Mouse (Mus musculus) hindbrain, embryonic 15.5 days (tissue): ENCODE results near the gene Lmnb2. TPM values are rescaled to one million over a fixed set of nuclear protein-coding genes. Genes with fewer than 3 reads are reported as not detected.
A peak's percentile ranks its signal among the peaks of the same experiment; 100 is the strongest.

Experiments used
- ATAC-seq: fragments of 200-750 bp; cut with Nextera tagmentation; 2 replicates; pipeline ENCODE4 v1.8.0; 2017; ENCODE audit warnings: low read depth, moderate number of reproducible peaks, moderate TSS enrichment; ENCODE audit not compliant: low FRiP score
- H3K27ac ChIP-seq: fragments of 300-500 bp; sonication (generic); replicated peaks from 2 replicates; pipeline ENCODE4 v1.5.1; 2015; ENCODE audit warnings: mild to moderate bottlenecking, inconsistent platforms
- H3K27me3 ChIP-seq: fragments of 300-500 bp; sonication (generic); 2 replicates; pipeline ENCODE4 v1.6.1; 2015; ENCODE audit warnings: control low read depth, inconsistent platforms
- H3K36me3 ChIP-seq: fragments of 300-500 bp; sonication (generic); 2 replicates; pipeline ENCODE4 v1.6.1; 2015; ENCODE audit warnings: control low read depth, inconsistent platforms
- H3K4me1 ChIP-seq: fragments of 300-500 bp; sonication (generic); replicated peaks from 2 replicates; pipeline ENCODE4 v1.6.1; 2015; ENCODE audit warnings: control low read depth, inconsistent platforms
- H3K4me2 ChIP-seq: fragments of 300-500 bp; sonication (generic); 2 replicates; pipeline ENCODE4 v1.6.1; 2015; ENCODE audit warnings: moderate library complexity, mild to moderate bottlenecking, inconsistent platforms
- H3K4me3 ChIP-seq: fragments of 300-500 bp; sonication (generic); 2 replicates; pipeline ENCODE4 v1.5.1; 2015; ENCODE audit warnings: mild to moderate bottlenecking, inconsistent platforms
- H3K9ac ChIP-seq: fragments of 300-500 bp; sonication (generic); 2 replicates; pipeline ENCODE4 v1.6.1; 2015; ENCODE audit warnings: inconsistent platforms
- H3K9me3 ChIP-seq: fragments of 300-500 bp; sonication (generic); 2 replicates; pipeline ENCODE4 v1.6.1; 2016; ENCODE audit warnings: control low read depth, inconsistent platforms
- WGBS: fragments of 180-500 bp; shearing (Covaris S2); methylation state at CpG from one replicate; pipeline ENCODE4 v1.1.7; 2015; 5-methylcytosine and 5-hydroxymethylcytosine counted together
- polyA plus RNA-seq: library from polyadenylated mRNA; unstranded; fragments of >200 nt; fragmentation: Nextera tagmentation; extraction: Ambion mirVana; gene quantifications from 2 replicates; pipeline ENCODE4 v1.2.1, GENCODE M21; 2015

The Lmnb2 gene
- polyA plus RNA-seq, 1 experiment from 2014 or later, result 40.9 TPM

GRCm38 (mm10) chr10:80933421-80933979 lies 15.5 kb upstream of the Lmnb2 start:
- ATAC-seq, result no peak
- Histone ChIP-seq H3K9ac (no peak overlapping the region), H3K4me2 (peak overlapping the region; percentile 40), H3K4me1 (peaks cover 82% of the 10 kb centered on the region), H3K36me3 (no peaks in the 10 kb centered on the region), H3K4me3 (peak overlapping the region; percentile 10), H3K27ac (no peak overlapping the region), H3K9me3 (no peaks in the 10 kb centered on the region), H3K27me3 (peaks cover 37% of the 10 kb centered on the region)
- WGBS, result 3% methylated on average over 21 of the region's 21 CpGs

- H3K4me2 ChIP-seq, result peak overlapping the region; percentile 95
- peak overlapping the region; percentile 54; the same call in 1 of the 2 replicates for H3K4me3 ChIP-seq
- H3K4me1 ChIP-seq, result peaks cover 77% of the 10 kb centered on the region
- 2% methylated on average over 17 of the region's 17 CpGs for WGBS
- peaks cover 37% of the 10 kb centered on the region for H3K27me3 ChIP-seq
- no peaks in the 10 kb centered on the region for H3K36me3 ChIP-seq
- no peak overlapping the region for H3K27ac ChIP-seq
- H3K9ac ChIP-seq, result no peak overlapping the region
- no peaks in the 10 kb centered on the region for H3K9me3 ChIP-seq
- no peak for ATAC-seq
Observed at GRCm38 (mm10) chr10:80932700-80933420, 14.8 kb upstream of the Lmnb2 start.

- Histone ChIP-seq H3K27ac (no peak overlapping the region), H3K9me3 (no peaks in the 10 kb centered on the region), H3K9ac (no peak overlapping the region), H3K27me3 (peaks cover 37% of the 10 kb centered on the region), H3K36me3 (no peaks in the 10 kb centered on the region), H3K4me2 (peak overlapping the region; percentile 95), H3K4me3 (peak overlapping the region; percentile 54), H3K4me1 (peaks cover 71% of the 10 kb centered on the region)
- no peak for ATAC-seq
- under 1% methylated on average over 20 of the region's 20 CpGs for WGBS
Observed at GRCm38 (mm10) chr10:80932206-80932605, 14.2 kb upstream of the Lmnb2 start.

GRCm38 (mm10) chr10:80931695-80932094 lies 13.7 kb upstream of the Lmnb2 start:
- ATAC-seq, result no peak
- peaks cover 66% of the 10 kb centered on the region for H3K4me1 ChIP-seq
- no peaks in the 10 kb centered on the region for H3K36me3 ChIP-seq
- H3K27ac ChIP-seq, result no peak overlapping the region
- no peaks in the 10 kb centered on the region for H3K9me3 ChIP-seq
- peaks cover 37% of the 10 kb centered on the region for H3K27me3 ChIP-seq
- no peak overlapping the region for H3K9ac ChIP-seq
- H3K4me3 ChIP-seq, result peak overlapping the region; percentile 54
- WGBS, result under 1% methylated on average over 25 of the region's 26 CpGs
- H3K4me2 ChIP-seq, result peak overlapping the region; percentile 95

- no peak for ATAC-seq
- H3K9ac ChIP-seq, result no peak overlapping the region; the same call in 1 of the 2 replicates
- H3K27me3 ChIP-seq, result peaks cover 37% of the 10 kb centered on the region
- H3K27ac ChIP-seq, result no peak overlapping the region
- peak overlapping the region; percentile 95 for H3K4me2 ChIP-seq
- H3K9me3 ChIP-seq, result no peaks in the 10 kb centered on the region
- H3K36me3 ChIP-seq, result no peaks in the 10 kb centered on the region
- WGBS, result 2% methylated on average over 14 of the region's 14 CpGs
- H3K4me1 ChIP-seq, result peaks cover 61% of the 10 kb centered on the region
- H3K4me3 ChIP-seq, result peak overlapping the region; percentile 54
Observed at GRCm38 (mm10) chr10:80931153-80931671, 13.2 kb upstream of the Lmnb2 start.

GRCm38 (mm10) chr10:80930361-80931152 lies 12.5 kb upstream of the Lmnb2 start:
- peaks cover 55% of the 10 kb centered on the region for H3K4me1 ChIP-seq

GRCm38 (mm10) chr10:80929299-80930226 lies 11.5 kb upstream of the Lmnb2 start, which contains the start of gene Gadd45b:
TSS of gene Gadd45b (plus strand) at chr10:80930073.
- Histone ChIP-seq H3K36me3 (no peaks in the 10 kb centered on the region), H3K27me3 (peaks cover 34% of the 10 kb centered on the region), H3K4me3 (peak within 1 kb of the TSS; percentile 54), H3K4me1 (peaks cover 52% of the 10 kb centered on the region), H3K27ac (peak within 1 kb of the TSS; percentile 69), H3K9me3 (no peaks in the 10 kb centered on the region), H3K4me2 (peak within 1 kb of the TSS; percentile 95), H3K9ac (peak within 1 kb of the TSS; percentile 72)
- peak; percentile 93 for ATAC-seq
- under 1% methylated on average over 56 of the region's 56 CpGs for WGBS

More at GRCm38 (mm10) chr10:80930361-80931152, 12.5 kb upstream of the Lmnb2 start:
- peaks cover 37% of the 10 kb centered on the region for H3K27me3 ChIP-seq
- no peaks in the 10 kb centered on the region for H3K36me3 ChIP-seq
- ATAC-seq, result no peak
- peak overlapping the region; percentile 54 for H3K4me3 ChIP-seq
- H3K27ac ChIP-seq, result 0 out of 2 replicates have a peak overlapping the region, but pooled peaks have one; percentile 12
- H3K4me2 ChIP-seq, result peak overlapping the region; percentile 95
- peak overlapping the region; percentile 28 for H3K9ac ChIP-seq
- no peaks in the 10 kb centered on the region for H3K9me3 ChIP-seq
- WGBS, result under 1% methylated on average over 45 of the region's 45 CpGs

GRCm38 (mm10) chr10:80928586-80929298 lies 10.7 kb upstream of the Lmnb2 start:
- peak; percentile 20; the same call in 1 of the 2 replicates for ATAC-seq
- Histone ChIP-seq H3K4me2 (peak overlapping the region; percentile 95), H3K36me3 (no peaks in the 10 kb centered on the region), H3K4me1 (peaks cover 49% of the 10 kb centered on the region), H3K4me3 (peak overlapping the region; percentile 54), H3K9me3 (no peaks in the 10 kb centered on the region), H3K9ac (peak overlapping the region; percentile 72), H3K27me3 (peaks cover 26% of the 10 kb centered on the region), H3K27ac (peak overlapping the region; percentile 69)
- WGBS, result under 1% methylated on average over 48 of the region's 48 CpGs

- H3K27me3 ChIP-seq, result peaks cover 2% of the 10 kb centered on the region; the same call in 1 of the 2 replicates
- H3K36me3 ChIP-seq, result no peaks in the 10 kb centered on the region
- WGBS, result 38% methylated on average over 3 of the region's 3 CpGs
- no peak overlapping the region for H3K4me3 ChIP-seq
- H3K4me1 ChIP-seq, result peaks cover 21% of the 10 kb centered on the region
- ATAC-seq, result no peak
- no peak overlapping the region for H3K27ac ChIP-seq
- H3K4me2 ChIP-seq, result no peak overlapping the region
- H3K9me3 ChIP-seq, result no peaks in the 10 kb centered on the region
- no peak overlapping the region for H3K9ac ChIP-seq
Observed at GRCm38 (mm10) chr10:80925472-80925871, 7.4 kb upstream of the Lmnb2 start.

- Histone ChIP-seq H3K9ac (0 out of 2 replicates have a peak overlapping the region, but pooled peaks have one; percentile 16), H3K4me1 (peaks cover 16% of the 10 kb centered on the region), H3K4me3 (peak overlapping the region; percentile 24), H3K4me2 (peak overlapping the region; percentile 44), H3K27ac (no peak overlapping the region), H3K27me3 (peaks cover 2% of the 10 kb centered on the region; the same call in 1 of the 2 replicates), H3K9me3 (no peaks in the 10 kb centered on the region), H3K36me3 (no peaks in the 10 kb centered on the region)
- 6% methylated on average over 16 of the region's 16 CpGs for WGBS
- ATAC-seq, result no peak
Observed at GRCm38 (mm10) chr10:80921923-80922322, 3.9 kb upstream of the Lmnb2 start.
